In the genomic region with DNA sequence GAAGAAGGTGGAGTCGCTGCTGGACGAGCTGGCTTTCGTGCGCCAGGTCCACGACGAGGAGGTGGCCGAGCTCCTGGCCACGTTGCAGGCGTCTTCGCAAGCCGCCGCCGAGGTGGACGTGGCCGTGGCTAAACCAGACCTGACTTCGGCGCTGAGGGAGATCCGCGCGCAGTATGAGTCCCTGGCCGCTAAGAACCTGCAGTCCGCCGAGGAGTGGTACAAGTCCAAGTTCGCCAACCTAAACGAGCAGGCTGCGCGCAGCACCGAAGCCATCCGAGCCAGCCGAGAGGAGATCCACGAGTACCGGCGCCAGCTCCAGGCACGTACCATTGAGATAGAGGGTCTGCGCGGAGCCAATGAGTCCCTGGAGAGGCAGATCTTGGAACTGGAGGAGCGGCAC, we compare ENCODE assay signal across 8 mouse cellular contexts. TPM values are rescaled to one million over a fixed set of nuclear protein-coding genes. Genes with fewer than 3 reads are reported as not detected.
A peak's percentile ranks its signal among the peaks of the same experiment; 100 is the strongest.
DNase-seq lines count a peak whose midpoint lies in the region; ATAC-seq and TF ChIP-seq lines count a peak whose summit lies in the region.

No protein-coding gene starts in this region.

- H3K4me1 ChIP-seq in cerebellum, adult 2 months (ENCODE audit: control insufficient read depth, insufficient read depth, low read length): peaks cover 23% of the 10 kb centered on the region; the same call in 1 of the 2 replicates
- peaks cover 13% of the 10 kb centered on the region; the same call in 1 of the 2 replicates for H3K4me1 ChIP-seq in limb, embryonic 11.5 days (ENCODE audit: control insufficient read depth, insufficient read depth, low read length)
- H3K4me1 ChIP-seq in stomach, embryonic 15.5 days: peaks cover 19% of the 10 kb centered on the region

- no peaks in the 10 kb centered on the region for H3K36me3 ChIP-seq in limb, embryonic 11.5 days (ENCODE audit: control insufficient read depth, insufficient read depth, low read length)
- H3K36me3 ChIP-seq in stomach, embryonic 15.5 days: no peaks in the 10 kb centered on the region

- no peaks in the 10 kb centered on the region for H3K9me3 ChIP-seq in limb, embryonic 11.5 days (ENCODE audit: control insufficient read depth, low read length)
- no peaks in the 10 kb centered on the region for H3K9me3 ChIP-seq in stomach, embryonic 15.5 days

- H3K4me3 ChIP-seq in cerebellum, adult 2 months (replicated peaks; ENCODE audit: insufficient read depth, low read depth, low read length): peak overlapping the region; percentile 73
- H3K4me3 ChIP-seq in limb, embryonic 11.5 days (ENCODE audit: low read depth, low read length): peak overlapping the region; percentile 36
- peak overlapping the region; percentile 40 for H3K4me3 ChIP-seq in stomach, embryonic 15.5 days (replicated peaks)

- no peak for DNase-seq in cerebellum, adult 2 months
- no peak for DNase-seq in cerebellum, postnatal 4 days (ENCODE audit: low spot score in 2 of 2)
- peak; percentile 60 to 62 for DNase-seq in right cerebral cortex, postnatal 10 days (ENCODE audit: low spot score in 2 of 2)
- DNase-seq in right cerebral cortex, adult 2 months (ENCODE audit: low spot score in 2 of 2): no peak
- peak; percentile 36 for DNase-seq in limb, embryonic 11.5 days (ENCODE audit: low spot score)
- no peak for DNase-seq in layer of hippocampus, postnatal 10 days (ENCODE audit: low spot score in 2 of 2)
- DNase-seq in layer of hippocampus, postnatal 36 days: no peak

- no peak overlapping the region for H3K9ac ChIP-seq in limb, embryonic 11.5 days (ENCODE audit: low read length)
- H3K9ac ChIP-seq in stomach, embryonic 15.5 days: no peak overlapping the region

- no peak for TF ChIP-seq CTCF in cerebellum, adult 2 months (IDR thresholded peaks at IDR 0.05; ENCODE audit: borderline replicate concordance, insufficient read depth, low read depth, low read length)

- TF ChIP-seq POLR2A in cerebellum, adult 2 months (IDR thresholded peaks at IDR 0.05; ENCODE audit: borderline replicate concordance, insufficient read depth, low read length): no peak

- peak overlapping the region; percentile 57 for H3K4me2 ChIP-seq in limb, embryonic 11.5 days (ENCODE audit: low read depth, severe bottlenecking)
- peak overlapping the region; percentile 92 for H3K4me2 ChIP-seq in stomach, embryonic 15.5 days

- H3K27ac ChIP-seq in cerebellum, adult 2 months (ENCODE audit: insufficient read depth, low read length): peak overlapping the region; percentile 36; the same call in 1 of the 2 replicates
- H3K27ac ChIP-seq in limb, embryonic 11.5 days (replicated peaks; ENCODE audit: low read depth, low read length): no peak overlapping the region
- no peak overlapping the region for H3K27ac ChIP-seq in stomach, embryonic 15.5 days

- no peak for ATAC-seq in limb, embryonic 11.5 days (ENCODE audit: insufficient number of reproducible peaks, low FRiP score, low TSS enrichment, low read depth)
- ATAC-seq in stomach, embryonic 15.5 days (ENCODE audit: insufficient read depth, low FRiP score, low read depth): no peak

- under 1% methylated on average over 37 of the region's 37 CpGs for WGBS in cerebellum, adult 2 months
- 1% methylated on average over 37 of the region's 37 CpGs for WGBS in limb, embryonic 11.5 days
- WGBS in stomach, embryonic 15.5 days: 1% methylated on average over 37 of the region's 37 CpGs

- no peaks in the 10 kb centered on the region for H3K27me3 ChIP-seq in cerebellum, adult 2 months (ENCODE audit: control insufficient read depth, insufficient read depth, low read length)
- H3K27me3 ChIP-seq in limb, embryonic 11.5 days (ENCODE audit: control insufficient read depth, insufficient read depth, low read length): peaks cover 56% of the 10 kb centered on the region
- peaks cover 56% of the 10 kb centered on the region for H3K27me3 ChIP-seq in stomach, embryonic 15.5 days (replicated peaks)

RNA-seq across cellular contexts. Expression of a gene that starts 0.4 kb away (rescaled TPM):
- polyA plus RNA-seq in cerebellum, adult 2 months (2012; rRNA removed): 48.9 and 49.3 TPM in 2 replicates
- 75.2 and 94.6 TPM in 2 replicates for polyA plus RNA-seq in limb, embryonic 11.5 days (2014; fragmentation: Nextera tagmentation; extraction: Ambion mirVana)
- polyA plus RNA-seq in stomach, embryonic 15.5 days (2015; fragmentation: Nextera tagmentation; extraction: Ambion mirVana): 69.4 and 76.6 TPM in 2 replicates
- total RNA-seq in layer of hippocampus, postnatal 10 days (2021): 10 to 100 TPM; 65.6 to 78.1 TPM
- total RNA-seq in layer of hippocampus, postnatal 36 days (2021): 10 to 100 TPM; 69.8 to 84.2 TPM

RNA-seq across cellular contexts. Expression of a gene that starts 0.9 kb away (rescaled TPM):
- polyA plus RNA-seq in cerebellum, adult 2 months (2012; rRNA removed): 214 and 232 TPM in 2 replicates
- polyA plus RNA-seq in limb, embryonic 11.5 days (2014; fragmentation: Nextera tagmentation; extraction: Ambion mirVana): 0.35 and 0.44 TPM in 2 replicates
- polyA plus RNA-seq in stomach, embryonic 15.5 days (2015; fragmentation: Nextera tagmentation; extraction: Ambion mirVana): 11.9 and 13.7 TPM in 2 replicates
- 100 to 1,000 TPM; 197 to 202 TPM for total RNA-seq in layer of hippocampus, postnatal 10 days (2021)
- 100 to 1,000 TPM; 183 to 189 TPM for total RNA-seq in layer of hippocampus, postnatal 36 days (2021)

RNA-seq across cellular contexts. Expression of a gene that starts 35.3 kb away (rescaled TPM):
- 40.4 and 40.9 TPM in 2 replicates for polyA plus RNA-seq in cerebellum, adult 2 months (2012; rRNA removed)
- 36.5 and 38.9 TPM in 2 replicates for polyA plus RNA-seq in limb, embryonic 11.5 days (2014; fragmentation: Nextera tagmentation; extraction: Ambion mirVana)
- 16.6 and 18.7 TPM in 2 replicates for polyA plus RNA-seq in stomach, embryonic 15.5 days (2015; fragmentation: Nextera tagmentation; extraction: Ambion mirVana)
- 10 to 100 TPM; 19.7 to 20.4 TPM for total RNA-seq in layer of hippocampus, postnatal 10 days (2021)
- 10 to 100 TPM; 21.3 to 24.6 TPM for total RNA-seq in layer of hippocampus, postnatal 36 days (2021)

RNA-seq across cellular contexts. Expression of a gene that starts 52.1 kb away (rescaled TPM):
- 5.1 and 5.2 TPM in 2 replicates for polyA plus RNA-seq in cerebellum, adult 2 months (2012; rRNA removed)
- polyA plus RNA-seq in limb, embryonic 11.5 days (2014; fragmentation: Nextera tagmentation; extraction: Ambion mirVana): 11.8 and 12.3 TPM in 2 replicates
- polyA plus RNA-seq in stomach, embryonic 15.5 days (2015; fragmentation: Nextera tagmentation; extraction: Ambion mirVana): 4.5 and 5.1 TPM in 2 replicates
- total RNA-seq in layer of hippocampus, postnatal 10 days (2021): 1 to 10 TPM; 6.9 to 7.2 TPM
- 1 to 10 TPM; 5.6 to 6.5 TPM for total RNA-seq in layer of hippocampus, postnatal 36 days (2021)

Comparison
In these comparisons a context has a peak if more than half of its experiments do, and no peak if none do; other contexts are left out.
1. DNase-seq: peak in right cerebral cortex, postnatal 10 days (2 of 2) and limb, embryonic 11.5 days (single experiment); none in cerebellum, adult 2 months (0 of 2), cerebellum, postnatal 4 days (0 of 2), right cerebral cortex, adult 2 months (0 of 2), layer of hippocampus, postnatal 10 days (0 of 2) and layer of hippocampus, postnatal 36 days (0 of 2).
2. RNA of a gene that starts 0.9 kb away (polyA plus RNA-seq): 214 to 232 TPM in cerebellum, adult 2 months; 11.9 to 13.7 TPM in stomach, embryonic 15.5 days and 0.35 to 0.44 TPM in limb, embryonic 11.5 days; every median in the first group is over 10 times any median in the second.
3. Peak in every context shown above with its lines, with median percentiles within 50 percentile points of each other: H3K4me3 ChIP-seq.